Mouse (Mus musculus) cerebellum, adult 2 months (tissue): ENCODE measurements around the gene St6galnac3.

ENCODE experiments used
- CTCF ChIP-seq: fragments of 200-500 bp; IDR thresholded peaks from 2 replicates; pipeline ENCODE4 v1.5.1; 2011; ENCODE audit warnings: low read depth, mild to moderate bottlenecking, control low read depth, low read length, moderate library complexity, borderline replicate concordance; ENCODE audit not compliant: insufficient read depth
- POLR2A ChIP-seq: fragments of 200-500 bp; IDR thresholded peaks from 2 replicates; pipeline ENCODE4 v1.6.1; 2011; ENCODE audit warnings: low read length, control low read depth, borderline replicate concordance; ENCODE audit not compliant: insufficient read depth

- no peak for TF ChIP-seq POLR2A
- no peak for TF ChIP-seq CTCF
Observed at GRCm38 (mm10) chr3:153463849-153464248, 261.1 kb downstream of the St6galnac3 start.
